In genomic region chr10:62488266-62488665, GRCm38 (mm10) we compare ENCODE assay signal across 8 mouse cellular contexts. TPM values are rescaled to one million over a fixed set of nuclear protein-coding genes. Genes with fewer than 3 reads are reported as not detected.
A peak's percentile ranks its signal among the peaks of the same experiment; 100 is the strongest.
DNase-seq lines count a peak whose midpoint lies in the region; ATAC-seq lines count a peak whose summit lies in the region.

No protein-coding gene starts in this region.

- no peak for DNase-seq in frontal cortex, postnatal 25 days (ENCODE audit: low spot score in 2 of 2)
- peak; percentile 47 for DNase-seq in right cerebral cortex, adult 18-20 months
- no peak for DNase-seq in right cerebral cortex, postnatal 4 days
- peak; percentile 73 for DNase-seq in cerebellum, adult 9-10 months
- peak; percentile 38 to 39 for DNase-seq in heart, postnatal 36 days
- peak; percentile 74 for DNase-seq in lung, postnatal 25 days (ENCODE audit: low spot score)
- DNase-seq in spleen, postnatal 36 days (ENCODE audit: low spot score in 2 of 2): no peak

- peak; percentile 53 for ATAC-seq in frontal cortex, adult (ENCODE audit: low TSS enrichment)

- intact Hi-C loops in heart, postnatal 36 days (cut with DNase I): loop anchor here (2.0 to 10.0 kb wide), 4 partner anchors 39 to 757 kb away; partner anchors contain the start of genes 4930507D05Rik, Ddx50, Herc4 and Supv3l1

RNA-seq across cellular contexts. Expression of gene Vps26a, which starts 1.7 kb away (rescaled TPM):
- total RNA-seq in heart, postnatal 36 days (2021): 10 to 100 TPM; 46.5 to 46.6 TPM

RNA-seq across cellular contexts. Expression of gene Supv3l1, which starts 38.7 kb away (rescaled TPM):
- 10 to 100 TPM; 34.8 to 35.7 TPM for total RNA-seq in heart, postnatal 36 days (2021)

RNA-seq across cellular contexts. Expression of gene 4930507D05Rik, which starts 39.0 kb away (rescaled TPM):
- under 1 TPM in 1 of 2 experiments, not detected in 1; 0.58 TPM for total RNA-seq in heart, postnatal 36 days (2021)

RNA-seq across cellular contexts. Expression of gene Srgn, which starts 39.0 kb away (rescaled TPM):
- total RNA-seq in heart, postnatal 36 days (2021): 10 to 100 TPM; 45.2 to 51.5 TPM

Comparison
In these comparisons a context has a peak if more than half of its experiments do, and no peak if none do; other contexts are left out.
1. DNase-seq: peak in right cerebral cortex, adult 18-20 months (single experiment), cerebellum, adult 9-10 months (single experiment), heart, postnatal 36 days (2 of 2) and lung, postnatal 25 days (single experiment); none in frontal cortex, postnatal 25 days (0 of 2), right cerebral cortex, postnatal 4 days (single experiment) and spleen, postnatal 36 days (0 of 2).